Mouse (Mus musculus) olfactory bulb, adult 2 months (tissue): Measurements from ENCODE around the gene Unc13a.

Experiments used
- CTCF ChIP-seq: fragments of 200-500 bp; IDR thresholded peaks from 2 replicates; pipeline ENCODE4 v1.5.1; 2012; ENCODE audit warnings: low read depth, mild to moderate bottlenecking, low read length, moderate library complexity; ENCODE audit not compliant: insufficient read depth
- POLR2A ChIP-seq: fragments of 200-500 bp; IDR thresholded peaks from 2 replicates; pipeline ENCODE4 v1.6.1; 2012; ENCODE audit warnings: mild to moderate bottlenecking, low read depth, low read length, moderate library complexity; ENCODE audit not compliant: insufficient read depth

- TF ChIP-seq POLR2A (no peak), CTCF (no peak)
Measured at GRCm38 (mm10) chr8:71711574-71711973, 40.0 kb upstream of the Unc13a start.
